Mouse (Mus musculus): ENCODE measurements around the gene Irx4. TPM values are rescaled to one million over a fixed set of nuclear protein-coding genes. Genes with fewer than 3 reads are reported as not detected.

The Irx4 gene
- total and polyA plus RNA-seq, 2 experiments from 2014 or later = 3.8 to 4.6 TPM

DNA sequence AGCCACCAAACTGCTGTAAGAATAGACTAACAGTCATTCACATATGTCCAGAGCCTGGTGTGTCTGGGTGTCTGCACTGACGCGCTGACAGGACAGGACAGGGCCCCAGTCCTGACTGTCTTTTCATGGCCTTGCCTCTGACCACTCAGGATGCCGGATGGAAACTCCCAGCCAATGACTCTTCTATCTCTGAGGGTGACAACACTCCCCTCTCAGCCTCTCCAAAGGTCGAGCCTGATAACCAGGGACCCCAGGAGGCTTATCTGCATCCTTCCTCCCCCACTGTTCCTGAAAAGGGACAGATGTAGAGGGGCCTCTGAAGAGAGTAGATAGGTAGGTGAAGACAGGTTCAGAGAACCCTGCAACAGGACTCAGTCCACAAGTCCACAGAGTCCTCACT lies 38.4 kb downstream of the Irx4 start:
- DNase-seq (ENCODE audit: low spot score) = no peak
- no peak for TF ChIP-seq CTCF (IDR thresholded peaks at IDR 0.05; ENCODE audit: low read depth)
- Histone ChIP-seq H3K27me3 (ENCODE audit: insufficient read depth, low read length) (no peaks in the 10 kb centered on the region), H3K36me3 (ENCODE audit: insufficient read depth, low read length) (no peaks in the 10 kb centered on the region), H3K9ac (replicated peaks; ENCODE audit: low read length) (no peak overlapping the region), H3K9me3 (ENCODE audit: low read length) (no peaks in the 10 kb centered on the region), H3K4me2 (ENCODE audit: low read depth, low read length) (no peak overlapping the region), H3K4me3 (ENCODE audit: low read length) (no peak overlapping the region), H3K4me1 (ENCODE audit: insufficient read depth, low read length) (no peaks in the 10 kb centered on the region), H3K27ac (no peak overlapping the region)
- ATAC-seq = no peak
- WGBS = 69% methylated on average over 4 of the region's 4 CpGs

DNA sequence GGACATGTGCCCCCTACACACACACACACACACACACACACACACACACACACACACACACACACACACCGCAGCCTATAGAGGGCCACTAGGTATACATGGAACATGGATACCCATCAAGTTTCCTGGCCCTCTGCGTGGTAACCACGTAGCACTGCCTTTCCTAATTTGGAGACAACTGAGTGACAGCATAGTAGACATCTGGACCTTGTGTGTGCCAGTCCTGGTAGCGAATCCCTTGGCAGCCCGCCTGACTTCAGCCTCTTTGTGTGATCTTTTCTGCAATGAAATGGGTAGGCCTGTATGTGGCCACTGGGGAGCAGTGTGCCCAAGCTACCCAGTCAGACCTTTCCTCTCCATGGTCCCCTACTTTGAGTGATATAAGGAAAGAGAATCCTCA lies 39.0 kb downstream of the Irx4 start:
- H3K9ac ChIP-seq (replicated peaks; ENCODE audit: low read length) = no peak overlapping the region
- H3K27ac ChIP-seq = no peak overlapping the region
- DNase-seq (ENCODE audit: low spot score) (no peak), ATAC-seq (0 out of 2 replicates have a peak, but pooled peaks have one; percentile 35)
- no peaks in the 10 kb centered on the region for H3K36me3 ChIP-seq (ENCODE audit: insufficient read depth, low read length)
- no peak overlapping the region for H3K4me2 ChIP-seq (ENCODE audit: low read depth, low read length)
- no peak overlapping the region for H3K4me3 ChIP-seq (ENCODE audit: low read length)
- WGBS = 77% methylated on average over 5 of the region's 5 CpGs
- H3K27me3 ChIP-seq (ENCODE audit: insufficient read depth, low read length) = no peaks in the 10 kb centered on the region
- no peak for TF ChIP-seq CTCF (IDR thresholded peaks at IDR 0.05; ENCODE audit: low read depth)
- H3K4me1 ChIP-seq (ENCODE audit: insufficient read depth, low read length) = no peaks in the 10 kb centered on the region
- H3K9me3 ChIP-seq (ENCODE audit: low read length) = no peaks in the 10 kb centered on the region

DNA sequence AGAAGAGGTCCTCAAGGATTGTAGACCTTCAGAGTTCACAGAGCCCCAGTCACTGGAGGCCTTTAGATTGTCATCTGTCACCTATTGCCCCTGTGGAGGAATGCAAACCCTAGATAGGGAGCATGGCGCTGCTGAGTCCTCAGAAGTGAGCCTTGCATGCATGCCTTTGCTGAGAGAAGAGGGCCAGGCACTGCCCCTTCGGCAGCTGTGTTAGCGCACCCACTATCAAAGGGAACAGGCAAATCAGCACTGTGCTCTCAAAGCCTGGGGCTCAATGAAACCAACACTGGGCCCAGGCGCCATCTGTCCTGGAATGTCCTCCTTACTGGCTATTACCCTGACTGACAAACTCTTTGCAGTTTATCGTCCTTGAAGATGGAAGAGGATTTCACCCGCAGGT lies 44.5 kb downstream of the Irx4 start:
- no peaks in the 10 kb centered on the region; the same call in 1 of the 2 replicates for H3K27me3 ChIP-seq (ENCODE audit: insufficient read depth, low read length)
- H3K4me1 ChIP-seq (ENCODE audit: insufficient read depth, low read length) = no peaks in the 10 kb centered on the region
- no peak overlapping the region for H3K9ac ChIP-seq (replicated peaks; ENCODE audit: low read length)
- H3K9me3 ChIP-seq (ENCODE audit: low read length) = no peaks in the 10 kb centered on the region
- no peak overlapping the region for H3K4me2 ChIP-seq (ENCODE audit: low read depth, low read length)
- H3K4me3 ChIP-seq (ENCODE audit: low read length) = no peak overlapping the region
- DNase-seq (ENCODE audit: low spot score) = no peak
- ATAC-seq = no peak
- no peak for TF ChIP-seq CTCF (IDR thresholded peaks at IDR 0.05; ENCODE audit: low read depth)
- H3K36me3 ChIP-seq (ENCODE audit: insufficient read depth, low read length) = no peaks in the 10 kb centered on the region
- no peak overlapping the region for H3K27ac ChIP-seq
- 67% methylated on average over 6 of the region's 6 CpGs for WGBS

DNA sequence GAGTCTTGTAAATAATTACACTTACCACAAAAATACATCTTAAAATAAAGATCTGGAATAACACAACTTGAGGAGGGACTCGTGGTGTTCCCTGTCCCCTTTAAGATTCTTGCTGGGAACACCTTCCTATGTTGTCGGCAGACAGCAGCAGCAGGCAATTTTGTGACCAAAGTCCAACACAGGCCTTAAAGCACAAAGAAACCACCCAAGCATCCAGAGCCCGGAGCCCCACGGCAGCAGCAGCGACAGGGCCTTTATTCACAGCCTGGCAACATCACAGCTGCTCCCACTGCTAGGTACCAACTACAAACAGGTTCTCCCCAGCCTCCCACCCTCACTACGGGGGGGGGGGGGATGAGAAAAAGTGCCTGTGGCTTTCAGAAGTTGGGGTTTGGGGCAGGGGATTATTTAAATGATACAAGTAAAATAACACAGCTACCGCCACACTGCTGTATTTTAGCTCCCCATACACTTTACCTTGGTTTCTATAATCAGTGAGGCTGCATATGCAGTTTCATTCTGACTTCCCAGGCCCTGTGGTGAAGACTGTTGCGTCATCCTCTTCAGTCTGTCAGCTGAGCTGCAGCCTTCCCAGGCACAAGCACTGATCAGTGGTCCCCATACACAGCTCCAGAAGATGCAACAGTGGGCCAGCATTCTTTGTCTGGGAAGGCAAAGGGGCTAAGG lies 45.3 kb downstream of the Irx4 start:
- WGBS = 35% methylated on average over 8 of the region's 8 CpGs
- 0 out of 2 replicates have a peak, but pooled peaks have one; percentile 28 for ATAC-seq
- Histone ChIP-seq H3K9ac (replicated peaks; ENCODE audit: low read length) (no peak overlapping the region), H3K4me3 (ENCODE audit: low read length) (no peak overlapping the region), H3K36me3 (ENCODE audit: insufficient read depth, low read length) (no peaks in the 10 kb centered on the region), H3K4me2 (ENCODE audit: low read depth, low read length) (no peak overlapping the region), H3K27ac (no peak overlapping the region), H3K27me3 (ENCODE audit: insufficient read depth, low read length) (no peaks in the 10 kb centered on the region; the same call in 1 of the 2 replicates), H3K9me3 (ENCODE audit: low read length) (no peaks in the 10 kb centered on the region), H3K4me1 (ENCODE audit: insufficient read depth, low read length) (no peaks in the 10 kb centered on the region)
- TF ChIP-seq CTCF (IDR thresholded peaks at IDR 0.05; ENCODE audit: low read depth) = no peak
- peak; percentile 27 for DNase-seq (ENCODE audit: low spot score)

DNA sequence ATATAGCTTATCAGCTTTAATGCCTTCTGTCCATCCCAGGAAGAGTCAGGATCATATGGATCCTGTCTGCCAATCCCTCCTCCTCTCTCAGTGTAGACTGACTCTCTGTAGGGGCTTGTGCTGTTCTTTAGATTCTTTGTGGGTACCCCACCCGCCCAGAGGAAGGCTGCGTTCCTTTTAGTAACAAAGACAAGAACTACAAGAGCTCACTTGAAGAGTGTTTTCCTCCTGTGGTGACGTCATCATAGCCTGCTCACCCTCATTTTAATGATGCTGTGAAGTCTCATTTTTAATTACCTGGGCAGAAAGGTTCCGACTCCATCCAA lies 45.8 kb downstream of the Irx4 start:
- H3K4me3 ChIP-seq (ENCODE audit: low read length) = no peak overlapping the region
- no peaks in the 10 kb centered on the region for H3K9me3 ChIP-seq (ENCODE audit: low read length)
- WGBS = 48% methylated on average over 4 of the region's 4 CpGs
- ATAC-seq (0 out of 2 replicates have a peak, but pooled peaks have one; percentile 2), DNase-seq (ENCODE audit: low spot score) (no peak)
- no peak for TF ChIP-seq CTCF (IDR thresholded peaks at IDR 0.05; ENCODE audit: low read depth)
- no peak overlapping the region for H3K4me2 ChIP-seq (ENCODE audit: low read depth, low read length)
- no peak overlapping the region for H3K9ac ChIP-seq (replicated peaks; ENCODE audit: low read length)
- H3K4me1 ChIP-seq (ENCODE audit: insufficient read depth, low read length) = no peaks in the 10 kb centered on the region
- no peaks in the 10 kb centered on the region; the same call in 1 of the 2 replicates for H3K27me3 ChIP-seq (ENCODE audit: insufficient read depth, low read length)
- H3K27ac ChIP-seq = no peak overlapping the region
- H3K36me3 ChIP-seq (ENCODE audit: insufficient read depth, low read length) = no peaks in the 10 kb centered on the region

DNA sequence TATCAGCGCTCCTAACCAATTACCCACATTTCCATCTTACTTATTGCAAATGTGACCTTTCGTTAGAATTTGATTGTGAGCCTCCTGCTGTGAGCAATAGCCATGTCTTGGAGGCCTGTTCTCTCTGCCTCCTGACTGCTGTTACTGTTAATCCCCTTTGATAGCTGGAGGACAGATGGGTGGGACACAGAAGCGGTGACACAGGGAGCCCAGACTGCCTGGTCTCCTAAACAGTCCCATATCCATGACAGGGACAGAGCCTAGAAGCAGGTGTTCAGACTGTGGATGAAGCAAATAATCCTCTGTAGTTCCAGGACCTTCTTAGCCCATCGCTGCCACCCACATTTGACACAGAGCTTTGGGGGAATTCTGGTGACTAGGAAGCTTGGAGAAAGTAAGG lies 46.2 kb downstream of the Irx4 start:
- H3K9ac ChIP-seq (replicated peaks; ENCODE audit: low read length) = no peak overlapping the region

More for the DNA sequence above, 46.2 kb downstream of the Irx4 start:
- no peak for DNase-seq (ENCODE audit: low spot score)
- H3K27ac ChIP-seq = no peak overlapping the region
- WGBS = 59% methylated on average over 4 of the region's 4 CpGs
- H3K4me3 ChIP-seq (ENCODE audit: low read length) = no peak overlapping the region
- H3K36me3 ChIP-seq (ENCODE audit: insufficient read depth, low read length) = no peaks in the 10 kb centered on the region
- no peaks in the 10 kb centered on the region for H3K9me3 ChIP-seq (ENCODE audit: low read length)
- no peaks in the 10 kb centered on the region; the same call in 1 of the 2 replicates for H3K27me3 ChIP-seq (ENCODE audit: insufficient read depth, low read length)
- no peak for ATAC-seq
- no peaks in the 10 kb centered on the region for H3K4me1 ChIP-seq (ENCODE audit: insufficient read depth, low read length)
- H3K4me2 ChIP-seq (ENCODE audit: low read depth, low read length) = no peak overlapping the region
- TF ChIP-seq CTCF (IDR thresholded peaks at IDR 0.05; ENCODE audit: low read depth) = no peak

All from hindbrain, postnatal 0 days (tissue).